Mouse (Mus musculus): ENCODE measurements around the gene Ubc.

Gene Ubc

GRCm38 (mm10) chr5:125348487-125348886 is 41.5 kb downstream of the Ubc start:
- peak; percentile 54 for DNase-seq (ENCODE audit: low spot score)

- DNase-seq (ENCODE audit: low spot score) = no peak
Observed at GRCm38 (mm10) chr5:125348067-125348466, 41.9 kb downstream of the Ubc start.

- no peak for DNase-seq (ENCODE audit: low spot score)
Observed at GRCm38 (mm10) chr5:125344296-125344695, 45.7 kb downstream of the Ubc start.

GRCm38 (mm10) chr5:125341459-125342090 is 48.4 kb downstream of the Ubc start:
- DNase-seq (ENCODE audit: low spot score) = no peak

GRCm38 (mm10) chr5:125340547-125341262 is 49.3 kb downstream of the Ubc start, which contains the start of gene Scarb1:
TSS of gene Scarb1 (minus strand) at chr5:125341094.
- peak; percentile 88 for DNase-seq (ENCODE audit: low spot score)

GRCm38 (mm10) chr5:125339851-125340531 is 50.0 kb downstream of the Ubc start:
- no peak for DNase-seq (ENCODE audit: low spot score)

GRCm38 (mm10) chr5:125339108-125339751 is 50.8 kb downstream of the Ubc start:
- DNase-seq (ENCODE audit: low spot score) = peak; percentile 44

- no peak for DNase-seq (ENCODE audit: low spot score)
Observed at GRCm38 (mm10) chr5:125337526-125337925, 52.5 kb downstream of the Ubc start.

- DNase-seq (ENCODE audit: low spot score) = no peak
Observed at GRCm38 (mm10) chr5:125337012-125337411, 53.0 kb downstream of the Ubc start.

Data from ovary, postnatal 14 days (tissue).